Mouse (Mus musculus): ENCODE measurements at regions not wholly inside any gene's neighbourhood (a gene's known extent, or its start where the extent isn't known, plus 50 kb on each side); places are given as distances from the start of the nearest gene placed in this dataset.

GRCm38 (mm10) chr12:86830247-86830585 lies 54.4 kb downstream of the Irf2bpl start:
- no peak for DNase-seq (ENCODE audit: low spot score)

- no peak for DNase-seq (ENCODE audit: low spot score)
Measured at GRCm38 (mm10) chr12:86829581-86830246, 54.9 kb downstream of the Irf2bpl start.

GRCm38 (mm10) chr12:86827241-86827606 lies 57.4 kb downstream of the Irf2bpl start:
- no peak for DNase-seq (ENCODE audit: low spot score)

GRCm38 (mm10) chr12:86826420-86827240 lies 58.0 kb downstream of the Irf2bpl start:
- no peak for DNase-seq (ENCODE audit: low spot score)

- no peak for DNase-seq (ENCODE audit: low spot score)
Measured at GRCm38 (mm10) chr12:86825584-86826419, 58.8 kb downstream of the Irf2bpl start.

- peak; percentile 93 for DNase-seq (ENCODE audit: low spot score)
Measured at GRCm38 (mm10) chr12:86824860-86825583, 59.6 kb downstream of the Irf2bpl start.

- DNase-seq (ENCODE audit: low spot score), result peak; percentile 89
Measured at GRCm38 (mm10) chr12:86823855-86824589, 60.6 kb downstream of the Irf2bpl start.

- no peak for DNase-seq (ENCODE audit: low spot score)
Measured at GRCm38 (mm10) chr12:86823488-86823854, 61.1 kb downstream of the Irf2bpl start.

GRCm38 (mm10) chr12:86821183-86821582 lies 63.4 kb downstream of the Irf2bpl start:
- DNase-seq (ENCODE audit: low spot score), result no peak

GRCm38 (mm10) chr12:86819568-86819967 lies 65.0 kb downstream of the Irf2bpl start:
- DNase-seq (ENCODE audit: low spot score), result no peak

GRCm38 (mm10) chr12:86819163-86819562 lies 65.4 kb downstream of the Irf2bpl start:
- peak; percentile 77 for DNase-seq (ENCODE audit: low spot score)

- no peak for DNase-seq (ENCODE audit: low spot score)
Measured at GRCm38 (mm10) chr12:86818201-86818600, 66.4 kb downstream of the Irf2bpl start.

- no peak for DNase-seq (ENCODE audit: low spot score)
Measured at GRCm38 (mm10) chr12:86816702-86817610, 67.6 kb downstream of the Irf2bpl start.

GRCm38 (mm10) chr12:86816171-86816701 lies 68.4 kb downstream of the Irf2bpl start:
- DNase-seq (ENCODE audit: low spot score), result no peak

GRCm38 (mm10) chr12:86814740-86815139 lies 69.9 kb downstream of the Irf2bpl start:
- no peak for DNase-seq (ENCODE audit: low spot score)

Measured in lung, postnatal 25 days (tissue).